Mouse (Mus musculus) stomach, adult 2 months (tissue): ENCODE data around the gene Ubl4b. TPM values are rescaled to one million over a fixed set of nuclear protein-coding genes. Genes with fewer than 3 reads are reported as not detected.

Experiments
- polyA plus RNA-seq: library from polyadenylated mRNA; depleted of rRNA; stranded (reverse); fragments of >200 nt; gene quantifications from 2 replicates; pipeline ENCODE4 v1.2.3, GENCODE M21; 2012; rRNA removed

Gene Ubl4b
- not detected in 2 replicates for polyA plus RNA-seq

DNA sequence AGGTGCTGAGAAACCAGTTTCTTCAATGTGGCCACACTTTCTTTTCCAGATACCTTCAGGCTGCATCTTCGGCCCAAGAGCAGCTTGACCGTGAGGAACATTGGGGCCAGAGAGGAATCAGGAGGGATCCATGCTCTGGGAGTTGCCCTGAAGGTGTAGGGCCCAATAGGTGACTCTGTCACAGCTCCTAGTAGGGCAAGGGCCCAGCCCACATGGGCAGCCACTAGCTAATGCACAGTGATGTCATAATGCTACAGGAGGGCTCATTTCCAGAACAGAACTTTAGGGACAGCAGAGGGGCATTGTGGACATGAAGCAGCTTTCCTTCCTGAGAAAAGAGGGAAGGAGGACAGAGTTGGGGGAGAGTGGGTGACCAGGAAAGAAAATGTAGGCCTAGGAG, at the start of gene Ubl4b:
Ubl4b (minus strand) TSS at position 232 of the 400 bp plus-strand sequence.

DNA sequence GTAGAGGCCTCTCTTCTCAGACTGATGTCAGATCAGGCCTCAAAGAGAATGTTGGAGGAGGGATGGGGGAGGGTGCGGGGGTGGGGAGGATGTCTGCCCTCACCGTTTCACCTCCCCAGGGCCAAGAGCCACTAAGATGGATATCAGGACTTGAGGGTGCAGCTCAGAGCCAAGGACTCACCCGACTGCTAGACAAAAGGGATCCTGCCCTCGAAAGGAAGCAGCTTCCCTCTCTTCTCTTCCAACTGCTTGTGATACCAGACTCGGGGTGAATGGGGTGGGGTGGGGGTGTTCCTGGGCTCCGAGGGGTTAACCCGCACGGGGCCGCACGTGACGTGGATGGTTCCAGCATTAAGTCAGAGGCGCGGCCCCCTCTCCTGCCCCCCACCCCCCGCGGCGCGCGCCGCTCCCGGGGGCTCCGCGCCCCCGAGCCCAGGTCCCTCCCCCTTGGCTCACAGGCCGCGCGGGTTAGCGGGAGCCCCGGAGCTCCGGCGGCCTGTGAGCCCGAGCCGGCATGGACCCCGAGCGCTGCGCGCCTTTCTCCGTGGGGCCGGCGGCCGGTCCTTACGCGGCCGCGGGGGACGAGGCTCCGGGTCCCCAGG, 39.9 kb upstream of the Ubl4b start, which contains the start of gene Alx3:
Alx3 (plus strand) TSS at position 370 of the 602 bp plus-strand sequence.

DNA sequence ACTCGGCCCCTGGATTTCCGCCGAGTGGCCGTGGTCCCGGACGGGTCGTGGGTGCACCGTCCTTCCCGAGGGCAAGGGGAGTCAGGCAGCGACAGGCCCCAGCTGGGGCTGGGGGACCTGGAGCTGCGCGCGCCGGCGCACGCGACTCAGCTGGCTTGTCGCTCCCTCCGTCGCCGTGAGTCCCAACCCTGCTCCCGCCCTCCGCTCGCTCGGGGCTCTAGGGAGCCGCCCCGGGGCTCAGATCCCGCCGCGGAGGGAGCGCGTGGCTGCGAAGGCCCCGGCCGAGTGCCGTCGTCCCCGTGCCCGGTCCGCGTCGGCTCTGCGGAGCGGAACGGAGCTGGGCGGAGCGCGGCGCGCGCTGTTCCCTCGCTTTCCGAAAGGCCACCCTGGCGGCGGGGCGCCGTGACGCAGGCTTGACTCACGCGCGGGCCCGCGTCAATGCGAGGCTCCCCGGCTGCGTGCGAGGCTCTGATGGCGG, 37.2 kb downstream of the Ubl4b start, which contains the start of gene Slc6a17:
Slc6a17 (minus strand) TSS at position 388 of the 478 bp plus-strand sequence.

Other genes starting within 250 kb of the Ubl4b start
- gene Rbm15, start 221.4 kb downstream of the Ubl4b start, polyA plus RNA-seq = 1.1 and 1.2 TPM in 2 replicates
- 0.21 and 0.25 TPM in 2 replicates for gene Kcnc4, start 95.5 kb downstream of the Ubl4b start, polyA plus RNA-seq
- 4.9 and 5.2 TPM in 2 replicates for gene Slc6a17, start 37.1 kb downstream of the Ubl4b start, polyA plus RNA-seq
- gene Alx3, start 40.0 kb upstream of the Ubl4b start, polyA plus RNA-seq = not detected in 2 replicates
- not detected in 2 replicates for gene Gm10961, start 76.2 kb upstream of the Ubl4b start, polyA plus RNA-seq
- gene Strip1, start 76.6 kb upstream of the Ubl4b start, polyA plus RNA-seq = 29.9 and 32.0 TPM in 2 replicates
- gene Ahcyl1, start 141.5 kb upstream of the Ubl4b start, polyA plus RNA-seq = 8.7 and 12.1 TPM in 2 replicates
- 8.1 and 8.8 TPM in 2 replicates for gene Csf1, start 205.4 kb upstream of the Ubl4b start, polyA plus RNA-seq